Mouse (Mus musculus) heart, embryonic 12.5 days (tissue): ENCODE measurements around the gene Pfkfb1. TPM values are rescaled to one million over a fixed set of nuclear protein-coding genes. Genes with fewer than 3 reads are reported as not detected.
A peak's percentile ranks its signal among the peaks of the same experiment; 100 is the strongest.

ENCODE experiments used
- ATAC-seq: fragments of 200-750 bp; cut with Nextera tagmentation; 2 replicates; pipeline ENCODE4 v1.8.0; 2017; ENCODE audit warnings: moderate TSS enrichment, moderate library complexity; ENCODE audit not compliant: insufficient number of reproducible peaks, low FRiP score
- H3K27ac ChIP-seq: fragments of 300-500 bp; sonication (generic); 2 replicates; pipeline ENCODE4 v1.5.1; 2016; ENCODE audit warnings: mild to moderate bottlenecking, moderate library complexity; ENCODE audit not compliant: poor library complexity, severe bottlenecking
- H3K27me3 ChIP-seq: fragments of 300-500 bp; sonication (generic); replicated peaks from 2 replicates; pipeline ENCODE4 v1.6.1; 2016; ENCODE audit warnings: mild to moderate bottlenecking, moderate library complexity
- H3K36me3 ChIP-seq: fragments of 300-500 bp; sonication (generic); 2 replicates; pipeline ENCODE4 v1.6.1; 2016; ENCODE audit warnings: mild to moderate bottlenecking, moderate library complexity
- H3K4me1 ChIP-seq: fragments of 300-500 bp; sonication (generic); replicated peaks from 2 replicates; pipeline ENCODE4 v1.6.1; 2016; ENCODE audit warnings: mild to moderate bottlenecking
- H3K4me2 ChIP-seq: fragments of 300-500 bp; sonication (generic); 2 replicates; pipeline ENCODE4 v1.6.1; 2016; ENCODE audit warnings: mild to moderate bottlenecking, moderate library complexity
- H3K4me3 ChIP-seq: fragments of 300-500 bp; sonication (generic); 2 replicates; pipeline ENCODE4 v1.5.1; 2016; ENCODE audit warnings: mild to moderate bottlenecking
- H3K9ac ChIP-seq: fragments of 300-500 bp; sonication (generic); 2 replicates; pipeline ENCODE4 v1.6.1; 2016; ENCODE audit warnings: mild to moderate bottlenecking, moderate library complexity
- H3K9me3 ChIP-seq: fragments of 300-500 bp; sonication (generic); replicated peaks from 2 replicates; pipeline ENCODE4 v1.6.1; 2016; ENCODE audit warnings: mild to moderate bottlenecking, moderate library complexity
- whole genome bisulfite sequencing: fragments of 180-500 bp; shearing (Covaris S2); methylation state at CpG from one replicate; pipeline ENCODE4 v1.1.7; 2016; 5-methylcytosine and 5-hydroxymethylcytosine counted together
- polyA plus RNA-seq: library from polyadenylated mRNA; unstranded; fragments of >200 nt; fragmentation: Nextera tagmentation; extraction: Ambion mirVana; gene quantifications from 2 replicates; pipeline ENCODE4 v1.2.1, GENCODE M21; 2016

Gene Pfkfb1
- polyA plus RNA-seq, result 6.9 and 7.2 TPM in 2 replicates

GRCm38 (mm10) chrX:150588023-150588764, at the start of gene Pfkfb1:
Pfkfb1 (plus strand) TSS chrX:150588229.
- Histone ChIP-seq H3K36me3 (peaks cover 19% of the 10 kb centered on the region), H3K4me3 (peak within 1 kb of the TSS; percentile 65), H3K9ac (peak within 1 kb of the TSS; percentile 77), H3K4me2 (peak within 1 kb of the TSS; percentile 74), H3K27ac (peak within 1 kb of the TSS; percentile 87), H3K4me1 (peaks cover 2% of the 10 kb centered on the region; the same call in 1 of the 2 replicates), H3K9me3 (no peaks in the 10 kb centered on the region), H3K27me3 (no peaks in the 10 kb centered on the region)
- 18% methylated on average over 35 of the region's 35 CpGs for WGBS
- peak; percentile 94 for ATAC-seq

GRCm38 (mm10) chrX:150540111-150540510, 47.9 kb upstream of the Pfkfb1 start:
- ATAC-seq, result no peak
- H3K9ac ChIP-seq, result no peak overlapping the region
- H3K4me3 ChIP-seq, result no peak overlapping the region
- no peaks in the 10 kb centered on the region for H3K4me1 ChIP-seq
- H3K4me2 ChIP-seq, result no peak overlapping the region
- no peak overlapping the region for H3K27ac ChIP-seq
- H3K36me3 ChIP-seq, result 0 out of 2 replicates have a peak, but pooled peaks cover 5% of the 10 kb centered on the region
- 66% methylated on average over 2 of the region's 2 CpGs for WGBS
- no peaks in the 10 kb centered on the region for H3K9me3 ChIP-seq
- H3K27me3 ChIP-seq, result no peaks in the 10 kb centered on the region

- Histone ChIP-seq H3K36me3 (0 out of 2 replicates have a peak, but pooled peaks cover 5% of the 10 kb centered on the region), H3K9ac (no peak overlapping the region), H3K27ac (no peak overlapping the region), H3K27me3 (no peaks in the 10 kb centered on the region), H3K4me1 (no peaks in the 10 kb centered on the region), H3K4me2 (no peak overlapping the region), H3K9me3 (no peaks in the 10 kb centered on the region), H3K4me3 (no peak overlapping the region)
- ATAC-seq, result no peak
Observed at GRCm38 (mm10) chrX:150541684-150542083, 46.3 kb upstream of the Pfkfb1 start.

- Histone ChIP-seq H3K4me2 (no peak within 1 kb of the TSS), H3K27me3 (no peaks in the 10 kb centered on the region), H3K27ac (no peak within 1 kb of the TSS), H3K4me1 (no peaks in the 10 kb centered on the region), H3K9ac (no peak within 1 kb of the TSS), H3K4me3 (0 out of 2 replicates have a peak within 1 kb of the TSS, but pooled peaks have one; percentile 9), H3K36me3 (peaks cover 17% of the 10 kb centered on the region; the same call in 1 of the 2 replicates), H3K9me3 (no peaks in the 10 kb centered on the region)
- 41% methylated on average over 4 of the region's 5 CpGs for WGBS
- ATAC-seq, result peak; percentile 86
Observed at GRCm38 (mm10) chrX:150547239-150547638, 40.8 kb upstream of the Pfkfb1 start, which contains the start of gene Alas2. Alas2 (plus strand) TSS chrX:150547375.

GRCm38 (mm10) chrX:150549639-150550038, 38.4 kb upstream of the Pfkfb1 start:
- no peaks in the 10 kb centered on the region for H3K27me3 ChIP-seq
- WGBS, result 48% methylated on average over 3 of the region's 3 CpGs
- H3K36me3 ChIP-seq, result peaks cover 18% of the 10 kb centered on the region
- H3K4me1 ChIP-seq, result no peaks in the 10 kb centered on the region
- no peak overlapping the region for H3K4me3 ChIP-seq
- peak; percentile 93 for ATAC-seq
- no peak overlapping the region for H3K27ac ChIP-seq
- H3K4me2 ChIP-seq, result no peak overlapping the region
- H3K9me3 ChIP-seq, result no peaks in the 10 kb centered on the region
- H3K9ac ChIP-seq, result no peak overlapping the region

GRCm38 (mm10) chrX:150551986-150552385, 36.0 kb upstream of the Pfkfb1 start:
- no peak for ATAC-seq
- H3K27me3 ChIP-seq, result no peaks in the 10 kb centered on the region
- H3K27ac ChIP-seq, result no peak overlapping the region
- H3K4me2 ChIP-seq, result no peak overlapping the region
- WGBS, result 84% methylated on average over 2 of the region's 2 CpGs
- no peak overlapping the region for H3K9ac ChIP-seq
- no peak overlapping the region for H3K4me3 ChIP-seq
- H3K36me3 ChIP-seq, result peaks cover 18% of the 10 kb centered on the region
- H3K4me1 ChIP-seq, result no peaks in the 10 kb centered on the region
- H3K9me3 ChIP-seq, result no peaks in the 10 kb centered on the region

GRCm38 (mm10) chrX:150554032-150554431, 34.0 kb upstream of the Pfkfb1 start:
- Histone ChIP-seq H3K9me3 (no peaks in the 10 kb centered on the region), H3K4me2 (no peak overlapping the region), H3K36me3 (peaks cover 18% of the 10 kb centered on the region), H3K4me3 (no peak overlapping the region), H3K27me3 (no peaks in the 10 kb centered on the region), H3K4me1 (no peaks in the 10 kb centered on the region), H3K27ac (no peak overlapping the region), H3K9ac (no peak overlapping the region)
- 75% methylated on average over 3 of the region's 3 CpGs for WGBS
- peak; percentile 63; the same call in 1 of the 2 replicates for ATAC-seq

- H3K4me2 ChIP-seq, result no peak overlapping the region
- no peaks in the 10 kb centered on the region for H3K27me3 ChIP-seq
- no peaks in the 10 kb centered on the region for H3K9me3 ChIP-seq
- no peak overlapping the region for H3K4me3 ChIP-seq
- no peak overlapping the region for H3K9ac ChIP-seq
- 77% methylated on average over 12 of the region's 12 CpGs for WGBS
- peak; percentile 92 for ATAC-seq
- no peaks in the 10 kb centered on the region for H3K4me1 ChIP-seq
- H3K27ac ChIP-seq, result 0 out of 2 replicates have a peak overlapping the region, but pooled peaks have one; percentile 33
- H3K36me3 ChIP-seq, result peaks cover 5% of the 10 kb centered on the region; the same call in 1 of the 2 replicates
Observed at GRCm38 (mm10) chrX:150564644-150565357, 23.2 kb upstream of the Pfkfb1 start.

- H3K4me2 ChIP-seq, result no peak overlapping the region
- no peak for ATAC-seq
Observed at GRCm38 (mm10) chrX:150581921-150582320, 6.1 kb upstream of the Pfkfb1 start.

GRCm38 (mm10) chrX:150585116-150585515, 2.9 kb upstream of the Pfkfb1 start:
- H3K4me1 ChIP-seq, result no peaks in the 10 kb centered on the region
- H3K27ac ChIP-seq, result no peak overlapping the region
- H3K36me3 ChIP-seq, result peaks cover 37% of the 10 kb centered on the region
- no peak overlapping the region for H3K4me3 ChIP-seq
- no peaks in the 10 kb centered on the region for H3K9me3 ChIP-seq
- no peak overlapping the region for H3K4me2 ChIP-seq
- no peak overlapping the region for H3K9ac ChIP-seq
- no peaks in the 10 kb centered on the region for H3K27me3 ChIP-seq
- no peak for ATAC-seq
- 91% methylated on average over 8 of the region's 8 CpGs for WGBS

More at GRCm38 (mm10) chrX:150581921-150582320, 6.1 kb upstream of the Pfkfb1 start:
- Histone ChIP-seq H3K9ac (no peak overlapping the region), H3K4me3 (no peak overlapping the region), H3K36me3 (peaks cover 37% of the 10 kb centered on the region), H3K27me3 (no peaks in the 10 kb centered on the region), H3K9me3 (no peaks in the 10 kb centered on the region), H3K4me1 (no peaks in the 10 kb centered on the region), H3K27ac (no peak overlapping the region)

- H3K27me3 ChIP-seq, result no peaks in the 10 kb centered on the region
- peak within 1 kb of the TSS; percentile 65 for H3K4me3 ChIP-seq
- WGBS, result 74% methylated on average over 5 of the region's 5 CpGs
- peak within 1 kb of the TSS; percentile 74 for H3K4me2 ChIP-seq
- peaks cover 10% of the 10 kb centered on the region; the same call in 1 of the 2 replicates for H3K4me1 ChIP-seq
- ATAC-seq, result no peak
- H3K36me3 ChIP-seq, result peaks cover 12% of the 10 kb centered on the region
- H3K9me3 ChIP-seq, result no peaks in the 10 kb centered on the region
- no peak within 1 kb of the TSS for H3K27ac ChIP-seq
- no peak within 1 kb of the TSS; the same call in 1 of the 2 replicates for H3K9ac ChIP-seq
Observed at GRCm38 (mm10) chrX:150589696-150590095, 1.7 kb downstream of the Pfkfb1 start, which contains the start of gene Apex2. Apex2 (minus strand) TSS chrX:150589868.
